Mouse (Mus musculus): ENCODE measurements at regions not wholly inside any gene's neighbourhood (a gene's known extent, or its start where the extent isn't known, plus 50 kb on each side); places are given as distances from the start of the nearest gene placed in this dataset.

GRCm38 (mm10) chr15:59180076-59180475 is 291.0 kb downstream of the Gm49356 start:
- Histone ChIP-seq H3K27me3 (replicated peaks; ENCODE audit: insufficient read depth, low read length) (no peaks in the 10 kb centered on the region), H3K4me3 (ENCODE audit: low read depth, low read length) (no peak overlapping the region), H3K4me2 (replicated peaks; ENCODE audit: low read depth, low read length) (no peak overlapping the region), H3K36me3 (ENCODE audit: insufficient read depth, low read length) (no peaks in the 10 kb centered on the region), H3K27ac (ENCODE audit: low read length) (no peak overlapping the region), H3K9ac (replicated peaks; ENCODE audit: low read depth) (no peak overlapping the region), H3K9me3 (ENCODE audit: low read length) (no peaks in the 10 kb centered on the region), H3K4me1 (ENCODE audit: insufficient read depth, low read depth, low read length) (no peaks in the 10 kb centered on the region)
- TF ChIP-seq EP300 (IDR thresholded peaks at IDR 0.05): no peak
- no peak for TF ChIP-seq CTCF (IDR thresholded peaks at IDR 0.05)
- DNase-seq (ENCODE audit: low spot score) (no peak), ATAC-seq (no peak)
- WGBS: 86% methylated on average over 3 of the region's 3 CpGs

GRCm38 (mm10) chr15:59184461-59184860 is 295.4 kb downstream of the Gm49356 start:
- Histone ChIP-seq H3K4me2 (replicated peaks; ENCODE audit: low read depth, low read length) (no peak overlapping the region), H3K27me3 (replicated peaks; ENCODE audit: insufficient read depth, low read length) (no peaks in the 10 kb centered on the region), H3K27ac (ENCODE audit: low read length) (no peak overlapping the region), H3K4me3 (ENCODE audit: low read depth, low read length) (no peak overlapping the region), H3K4me1 (ENCODE audit: insufficient read depth, low read depth, low read length) (no peaks in the 10 kb centered on the region; the same call in 1 of the 2 replicates), H3K36me3 (ENCODE audit: insufficient read depth, low read length) (no peaks in the 10 kb centered on the region), H3K9me3 (ENCODE audit: low read length) (no peaks in the 10 kb centered on the region), H3K9ac (replicated peaks; ENCODE audit: low read depth) (no peak overlapping the region)
- peak; percentile 82 for ATAC-seq
- no peak for TF ChIP-seq CTCF (IDR thresholded peaks at IDR 0.05)
- TF ChIP-seq EP300 (IDR thresholded peaks at IDR 0.05): peak; percentile 71
- WGBS: 51% methylated on average over 9 of the region's 9 CpGs
- peak; percentile 91 for DNase-seq (ENCODE audit: low spot score)

- DNase-seq (ENCODE audit: low spot score) (peak; percentile 45), ATAC-seq (peak; percentile 80)
- H3K4me1 ChIP-seq (ENCODE audit: insufficient read depth, low read depth, low read length): no peaks in the 10 kb centered on the region; the same call in 1 of the 2 replicates
- 0 out of 2 replicates have a peak overlapping the region, but pooled peaks have one; percentile 28 for H3K27ac ChIP-seq (ENCODE audit: low read length)
- H3K4me2 ChIP-seq (replicated peaks; ENCODE audit: low read depth, low read length): no peak overlapping the region
- no peaks in the 10 kb centered on the region for H3K36me3 ChIP-seq (ENCODE audit: insufficient read depth, low read length)
- no peak overlapping the region for H3K9ac ChIP-seq (replicated peaks; ENCODE audit: low read depth)
- TF ChIP-seq CTCF (IDR thresholded peaks at IDR 0.05) (no peak), EP300 (IDR thresholded peaks at IDR 0.05) (0 out of 2 replicates have a peak, but pooled peaks have one; percentile 20)
- no peak overlapping the region for H3K4me3 ChIP-seq (ENCODE audit: low read depth, low read length)
- WGBS: 40% methylated on average over 4 of the region's 4 CpGs
- no peaks in the 10 kb centered on the region for H3K27me3 ChIP-seq (replicated peaks; ENCODE audit: insufficient read depth, low read length)
- no peaks in the 10 kb centered on the region for H3K9me3 ChIP-seq (ENCODE audit: low read length)
Observed at GRCm38 (mm10) chr15:59187566-59187965, 298.5 kb downstream of the Gm49356 start.

- Histone ChIP-seq H3K9me3 (ENCODE audit: low read length) (no peaks in the 10 kb centered on the region), H3K27me3 (replicated peaks; ENCODE audit: insufficient read depth, low read length) (no peaks in the 10 kb centered on the region), H3K27ac (ENCODE audit: low read length) (no peak overlapping the region), H3K4me3 (ENCODE audit: low read depth, low read length) (no peak overlapping the region), H3K4me2 (replicated peaks; ENCODE audit: low read depth, low read length) (no peak overlapping the region), H3K9ac (replicated peaks; ENCODE audit: low read depth) (no peak overlapping the region), H3K36me3 (ENCODE audit: insufficient read depth, low read length) (no peaks in the 10 kb centered on the region), H3K4me1 (ENCODE audit: insufficient read depth, low read depth, low read length) (no peaks in the 10 kb centered on the region; the same call in 1 of the 2 replicates)
- ATAC-seq (no peak), DNase-seq (ENCODE audit: low spot score) (no peak)
- no peak for TF ChIP-seq CTCF (IDR thresholded peaks at IDR 0.05)
- TF ChIP-seq EP300 (IDR thresholded peaks at IDR 0.05): no peak
- 35% methylated on average over 4 of the region's 4 CpGs for WGBS
Observed at GRCm38 (mm10) chr15:59188371-59188770, 299.3 kb downstream of the Gm49356 start.

GRCm38 (mm10) chr15:59190511-59190910 is 301.4 kb downstream of the Gm49356 start:
- WGBS: 51% methylated on average over 5 of the region's 5 CpGs
- peak; percentile 12 for DNase-seq (ENCODE audit: low spot score)
- Histone ChIP-seq H3K9ac (replicated peaks; ENCODE audit: low read depth) (no peak overlapping the region), H3K9me3 (ENCODE audit: low read length) (no peaks in the 10 kb centered on the region), H3K36me3 (ENCODE audit: insufficient read depth, low read length) (no peaks in the 10 kb centered on the region), H3K4me2 (replicated peaks; ENCODE audit: low read depth, low read length) (no peak overlapping the region), H3K27ac (ENCODE audit: low read length) (no peak overlapping the region), H3K4me3 (ENCODE audit: low read depth, low read length) (no peak overlapping the region), H3K4me1 (ENCODE audit: insufficient read depth, low read depth, low read length) (no peaks in the 10 kb centered on the region; the same call in 1 of the 2 replicates), H3K27me3 (replicated peaks; ENCODE audit: insufficient read depth, low read length) (no peaks in the 10 kb centered on the region)
- peak; percentile 25; the same call in 1 of the 2 replicates for ATAC-seq
- TF ChIP-seq CTCF (IDR thresholded peaks at IDR 0.05) (no peak), EP300 (IDR thresholded peaks at IDR 0.05) (no peak)

GRCm38 (mm10) chr15:59194421-59194820 is 305.3 kb downstream of the Gm49356 start:
- 27% methylated on average over 10 of the region's 10 CpGs for WGBS
- no peak; the same call in 1 of the 2 replicates for ATAC-seq

More at GRCm38 (mm10) chr15:59194421-59194820, 305.3 kb downstream of the Gm49356 start:
- no peak overlapping the region for H3K4me3 ChIP-seq (ENCODE audit: low read depth, low read length)
- H3K9ac ChIP-seq (replicated peaks; ENCODE audit: low read depth): no peak overlapping the region
- no peaks in the 10 kb centered on the region for H3K27me3 ChIP-seq (replicated peaks; ENCODE audit: insufficient read depth, low read length)
- H3K4me2 ChIP-seq (replicated peaks; ENCODE audit: low read depth, low read length): no peak overlapping the region
- peaks cover 17% of the 10 kb centered on the region; the same call in 1 of the 2 replicates for H3K4me1 ChIP-seq (ENCODE audit: insufficient read depth, low read depth, low read length)
- no peaks in the 10 kb centered on the region for H3K36me3 ChIP-seq (ENCODE audit: insufficient read depth, low read length)
- peak; percentile 28 for DNase-seq (ENCODE audit: low spot score)
- no peaks in the 10 kb centered on the region for H3K9me3 ChIP-seq (ENCODE audit: low read length)
- H3K27ac ChIP-seq (ENCODE audit: low read length): no peak overlapping the region
- TF ChIP-seq EP300 (IDR thresholded peaks at IDR 0.05) (no peak), CTCF (IDR thresholded peaks at IDR 0.05) (no peak)

Data from lung, postnatal 0 days (tissue).